Mouse (Mus musculus) hindbrain, embryonic 11.5 days (tissue): ENCODE data around the gene Asf1b. TPM values are rescaled to one million over a fixed set of nuclear protein-coding genes. Genes with fewer than 3 reads are reported as not detected.
A peak's percentile ranks its signal among the peaks of the same experiment; 100 is the strongest.

ENCODE experiments used
- ATAC-seq: fragments of 200-750 bp; cut with Nextera tagmentation; 2 replicates; pipeline ENCODE4 v1.8.0; 2017; ENCODE audit warnings: mild to moderate bottlenecking, moderate TSS enrichment, moderate library complexity; ENCODE audit not compliant: low FRiP score
- DNase-seq: peaks from one replicate; pipeline ENCODE4 v3.0.0-alpha.2; 2015; ENCODE audit warnings: low spot score
- H3K27ac ChIP-seq: fragments of 300-500 bp; sonication (generic); 2 replicates; pipeline ENCODE4 v1.5.1; 2014; ENCODE audit warnings: mild to moderate bottlenecking, low read depth, low read length
- H3K27me3 ChIP-seq: fragments of 300-500 bp; sonication (generic); 2 replicates; pipeline ENCODE4 v1.6.1; 2014; ENCODE audit warnings: mild to moderate bottlenecking, low read length, moderate library complexity, mixed read lengths; ENCODE audit not compliant: control insufficient read depth, insufficient read depth
- H3K36me3 ChIP-seq: fragments of 300-500 bp; sonication (generic); 2 replicates; pipeline ENCODE4 v1.6.1; 2014; ENCODE audit warnings: mild to moderate bottlenecking, low read length, moderate library complexity, mixed read lengths; ENCODE audit not compliant: control insufficient read depth, insufficient read depth
- H3K4me1 ChIP-seq: fragments of 300-500 bp; sonication (generic); replicated peaks from 2 replicates; pipeline ENCODE4 v1.6.1; 2014; ENCODE audit warnings: low read length, mixed read lengths; ENCODE audit not compliant: control insufficient read depth, insufficient read depth
- H3K4me2 ChIP-seq: fragments of 300-500 bp; sonication (generic); replicated peaks from 2 replicates; pipeline ENCODE4 v1.6.1; 2014; ENCODE audit warnings: mild to moderate bottlenecking, low read depth, low read length
- H3K4me3 ChIP-seq: fragments of 300-500 bp; sonication (generic); 2 replicates; pipeline ENCODE4 v1.5.1; 2014; ENCODE audit warnings: low read depth, low read length
- H3K9ac ChIP-seq: fragments of 300-500 bp; sonication (generic); 2 replicates; pipeline ENCODE4 v1.6.1; 2014; ENCODE audit warnings: low read depth, low read length
- H3K9me3 ChIP-seq: fragments of 300-500 bp; sonication (generic); 2 replicates; pipeline ENCODE4 v1.6.1; 2016; ENCODE audit warnings: low read length; ENCODE audit not compliant: control insufficient read depth
- WGBS: fragments of 180-500 bp; shearing (Covaris S2); extraction: QIAGEN DNeasy Blood & Tissue Kit; methylation state at CpG from one replicate; pipeline ENCODE4 v1.1.7; 2014; 5-methylcytosine and 5-hydroxymethylcytosine counted together
- polyA plus RNA-seq: library from polyadenylated mRNA; unstranded; fragments of >200 nt; fragmentation: Nextera tagmentation; extraction: Ambion mirVana; gene quantifications from 2 replicates; pipeline ENCODE4 v1.2.1, GENCODE M21; 2014

Gene Asf1b
- polyA plus RNA-seq, 1 experiment from 2014 or later: 79.5 TPM

DNA sequence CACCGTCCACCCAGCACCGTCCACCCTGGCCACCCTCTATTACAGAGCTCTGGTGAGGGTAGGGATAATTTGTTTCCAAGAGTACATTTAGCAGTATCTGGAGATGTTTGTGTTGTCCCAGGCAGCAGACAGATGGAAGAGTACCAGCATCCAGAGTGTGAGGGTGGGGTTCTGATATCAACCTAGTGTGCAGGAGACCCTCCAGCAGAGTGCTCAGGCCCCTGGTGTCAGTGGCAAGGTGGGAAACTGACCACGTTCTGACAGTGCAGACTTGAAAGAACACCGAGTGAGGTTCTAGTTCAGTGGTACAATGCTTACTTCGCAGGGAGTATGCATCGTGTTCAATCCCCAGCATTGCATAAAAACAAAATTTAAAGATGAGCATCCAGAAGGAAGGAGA lies 16.4 kb downstream of the Asf1b start:
- H3K27me3 ChIP-seq: no peaks in the 10 kb centered on the region
- DNase-seq (no peak), ATAC-seq (no peak)
- peak overlapping the region; percentile 90; the same call in 1 of the 2 replicates for H3K27ac ChIP-seq
- H3K4me1 ChIP-seq: peaks cover 4% of the 10 kb centered on the region; the same call in 1 of the 2 replicates
- H3K4me3 ChIP-seq: peak overlapping the region; percentile 92; the same call in 1 of the 2 replicates
- WGBS: 69% methylated on average over 6 of the region's 6 CpGs
- peak overlapping the region; percentile 72; the same call in 1 of the 2 replicates for H3K9ac ChIP-seq
- no peaks in the 10 kb centered on the region for H3K9me3 ChIP-seq
- H3K4me2 ChIP-seq: peak overlapping the region; percentile 85
- 0 out of 2 replicates have a peak, but pooled peaks cover 2% of the 10 kb centered on the region for H3K36me3 ChIP-seq

DNA sequence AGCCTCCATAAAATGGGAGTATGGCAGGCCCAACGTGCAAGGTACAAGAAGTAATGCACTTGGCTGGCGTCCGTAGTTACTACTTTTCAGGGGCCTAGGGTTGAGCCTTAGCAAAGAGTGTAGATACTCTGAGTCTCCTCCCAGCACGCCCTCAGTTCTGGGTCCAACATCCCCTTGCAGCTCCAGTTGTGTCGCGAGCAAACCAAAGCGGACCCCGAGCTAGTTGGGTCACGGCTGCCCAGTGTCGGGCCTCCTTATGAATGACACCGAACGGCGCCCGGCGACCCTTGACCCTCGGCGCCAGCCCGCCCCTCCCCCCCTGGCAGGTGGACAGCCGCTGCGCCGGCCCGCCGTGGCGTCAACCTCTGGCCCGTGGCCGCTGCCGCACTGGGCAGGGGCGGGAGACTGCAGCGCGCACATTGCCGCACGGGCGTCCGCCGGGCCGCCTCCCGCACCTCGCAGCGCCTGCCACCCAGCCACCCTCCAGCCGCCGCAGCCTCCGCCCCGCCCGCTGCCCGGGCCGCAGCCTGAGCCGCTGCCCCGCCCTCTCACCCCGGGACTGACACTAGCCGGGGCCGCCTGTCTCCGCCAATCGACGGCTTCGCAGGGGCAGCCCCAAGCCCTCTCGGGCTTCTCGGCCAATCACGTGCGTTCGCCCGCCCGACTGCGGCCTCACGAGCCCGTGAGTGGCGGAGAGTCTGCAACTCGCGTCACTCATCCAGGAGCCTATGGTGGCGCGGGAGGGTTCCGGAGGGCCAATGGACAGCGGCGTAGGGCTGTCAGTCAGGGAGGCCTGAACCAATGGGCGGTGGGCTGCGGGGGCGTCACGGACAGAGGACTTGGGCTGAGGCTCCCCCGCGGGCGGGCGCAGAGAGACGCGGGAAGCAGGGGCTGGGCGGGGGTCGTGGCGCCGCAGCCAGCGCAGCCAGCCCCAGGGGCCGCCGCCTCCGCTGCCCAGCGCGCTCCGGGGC lies 17.1 kb downstream of the Asf1b start, which contains the start of gene Prkaca:
Prkaca (plus strand) TSS at position 844 of the 971 bp plus-strand sequence.
- peak within 1 kb of the TSS; percentile 91 for H3K4me2 ChIP-seq
- H3K4me3 ChIP-seq: peak within 1 kb of the TSS; percentile 92
- no peaks in the 10 kb centered on the region for H3K9me3 ChIP-seq
- DNase-seq (peak; percentile 97), ATAC-seq (peak; percentile 100)
- 0 out of 2 replicates have a peak, but pooled peaks cover 2% of the 10 kb centered on the region for H3K36me3 ChIP-seq
- WGBS: under 1% methylated on average over 57 of the region's 94 CpGs
- no peaks in the 10 kb centered on the region for H3K27me3 ChIP-seq
- peak within 1 kb of the TSS; percentile 90 for H3K27ac ChIP-seq
- peaks cover 4% of the 10 kb centered on the region; the same call in 1 of the 2 replicates for H3K4me1 ChIP-seq
- peak within 1 kb of the TSS; percentile 92 for H3K9ac ChIP-seq

DNA sequence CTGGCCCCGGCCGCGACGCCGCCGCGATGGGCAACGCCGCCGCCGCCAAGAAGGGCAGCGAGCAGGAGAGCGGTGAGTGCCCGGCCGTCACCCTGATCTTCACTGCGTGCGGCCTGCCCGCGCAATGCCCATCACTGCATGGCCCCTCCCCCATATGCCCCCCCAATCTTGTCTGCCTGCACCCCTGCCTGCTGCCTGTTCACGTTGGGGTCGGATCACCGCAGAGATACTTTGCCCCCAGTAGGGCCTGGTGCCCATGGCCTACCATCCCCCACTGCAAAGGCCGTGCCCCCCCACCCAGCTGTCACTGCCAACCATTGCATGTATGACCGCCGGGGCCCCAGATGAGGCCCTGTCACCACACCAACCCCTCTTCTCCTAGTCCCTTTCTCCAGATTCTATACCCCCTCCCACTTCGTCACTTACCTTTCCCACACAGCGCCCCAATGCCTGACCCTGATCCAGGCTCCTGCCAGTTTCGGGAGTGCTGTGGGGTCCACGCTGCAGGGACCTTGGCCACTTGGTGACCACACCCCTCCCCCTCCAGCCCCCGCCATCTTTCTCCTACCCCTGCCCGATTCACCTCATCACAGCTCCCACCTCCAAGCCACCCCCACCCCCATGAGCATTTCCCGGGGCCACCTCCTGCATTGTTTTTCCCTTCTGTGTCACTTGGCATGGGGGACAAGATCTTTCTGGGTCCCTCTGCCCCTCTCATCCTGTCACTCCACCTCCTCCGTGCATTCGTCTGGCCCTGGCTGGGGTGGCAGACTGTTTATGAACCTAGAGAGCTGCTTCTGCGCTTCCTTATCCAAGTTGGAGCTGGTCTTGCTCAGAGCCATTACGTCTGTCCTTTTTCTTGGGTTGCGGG lies 18.1 kb downstream of the Asf1b start:
- Histone ChIP-seq H3K4me2 (peak overlapping the region; percentile 91), H3K36me3 (0 out of 2 replicates have a peak, but pooled peaks cover 2% of the 10 kb centered on the region), H3K4me3 (peak overlapping the region; percentile 92), H3K27me3 (no peaks in the 10 kb centered on the region), H3K27ac (peak overlapping the region; percentile 78), H3K9me3 (no peaks in the 10 kb centered on the region), H3K4me1 (peaks cover 4% of the 10 kb centered on the region; the same call in 1 of the 2 replicates), H3K9ac (peak overlapping the region; percentile 92)
- DNase-seq (no peak), ATAC-seq (no peak)
- WGBS: 6% methylated on average over 35 of the region's 37 CpGs

DNA sequence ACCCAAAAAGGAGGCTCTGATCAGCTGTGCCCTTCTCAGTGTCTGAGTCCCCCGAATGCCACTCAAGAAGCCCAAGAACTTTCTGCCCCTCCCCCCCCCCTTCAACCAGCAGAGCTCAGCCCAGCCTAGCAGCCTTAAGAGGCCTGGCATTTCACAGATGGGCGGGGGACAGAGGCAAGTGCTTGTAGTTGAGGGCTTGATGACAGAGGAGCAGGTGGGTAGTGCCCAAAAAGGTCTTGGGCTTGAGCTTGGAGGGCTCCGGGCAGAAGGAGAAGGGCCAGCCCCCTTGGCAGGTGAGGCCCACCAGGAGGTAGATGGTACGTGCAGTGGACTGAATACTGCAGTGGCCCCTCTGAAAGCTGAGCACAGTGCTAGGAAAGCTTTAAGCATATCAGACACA lies 19.2 kb downstream of the Asf1b start:
- Histone ChIP-seq H3K27me3 (no peaks in the 10 kb centered on the region), H3K4me1 (peaks cover 4% of the 10 kb centered on the region; the same call in 1 of the 2 replicates), H3K9me3 (no peaks in the 10 kb centered on the region), H3K27ac (no peak overlapping the region), H3K4me3 (no peak overlapping the region), H3K36me3 (no peaks in the 10 kb centered on the region), H3K9ac (no peak overlapping the region), H3K4me2 (0 out of 2 replicates have a peak overlapping the region, but pooled peaks have one; percentile 14)
- WGBS: 89% methylated on average over 4 of the region's 4 CpGs
- no peak for ATAC-seq
- DNase-seq: no peak

DNA sequence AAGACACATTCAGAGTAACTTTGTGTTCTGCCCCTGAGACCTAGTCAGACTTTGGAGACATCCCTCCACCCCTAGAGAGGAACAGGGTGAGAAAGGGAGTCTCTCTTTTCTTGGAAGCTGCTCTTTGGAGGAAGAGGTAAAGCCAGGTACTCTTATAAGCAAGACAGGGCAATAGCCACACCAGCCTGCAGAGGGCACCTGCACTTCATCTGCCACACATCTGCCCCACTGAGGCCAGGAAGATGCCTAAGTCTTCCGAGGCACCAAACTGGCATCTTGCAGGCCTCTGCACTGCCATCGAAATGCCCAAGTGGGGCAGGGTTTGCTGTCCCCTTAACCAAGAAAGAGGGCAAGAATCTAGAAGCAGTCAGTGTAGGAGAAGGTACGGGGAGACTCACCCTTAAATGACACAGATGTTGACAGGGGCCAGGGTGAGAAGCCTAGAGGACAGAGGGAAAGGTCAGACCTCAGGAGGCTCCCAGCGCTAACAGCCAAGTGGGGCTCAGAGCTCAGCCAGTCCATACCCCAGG lies 20.9 kb downstream of the Asf1b start:
- no peak overlapping the region for H3K9ac ChIP-seq
- peaks cover 4% of the 10 kb centered on the region; the same call in 1 of the 2 replicates for H3K4me1 ChIP-seq
- no peaks in the 10 kb centered on the region for H3K9me3 ChIP-seq
- no peak overlapping the region for H3K4me2 ChIP-seq
- DNase-seq: no peak
- no peaks in the 10 kb centered on the region for H3K27me3 ChIP-seq
- H3K4me3 ChIP-seq: no peak overlapping the region
- H3K36me3 ChIP-seq: 0 out of 2 replicates have a peak, but pooled peaks cover 3% of the 10 kb centered on the region
- no peak overlapping the region for H3K27ac ChIP-seq
- ATAC-seq: no peak
- WGBS: 80% methylated on average over 4 of the region's 4 CpGs

DNA sequence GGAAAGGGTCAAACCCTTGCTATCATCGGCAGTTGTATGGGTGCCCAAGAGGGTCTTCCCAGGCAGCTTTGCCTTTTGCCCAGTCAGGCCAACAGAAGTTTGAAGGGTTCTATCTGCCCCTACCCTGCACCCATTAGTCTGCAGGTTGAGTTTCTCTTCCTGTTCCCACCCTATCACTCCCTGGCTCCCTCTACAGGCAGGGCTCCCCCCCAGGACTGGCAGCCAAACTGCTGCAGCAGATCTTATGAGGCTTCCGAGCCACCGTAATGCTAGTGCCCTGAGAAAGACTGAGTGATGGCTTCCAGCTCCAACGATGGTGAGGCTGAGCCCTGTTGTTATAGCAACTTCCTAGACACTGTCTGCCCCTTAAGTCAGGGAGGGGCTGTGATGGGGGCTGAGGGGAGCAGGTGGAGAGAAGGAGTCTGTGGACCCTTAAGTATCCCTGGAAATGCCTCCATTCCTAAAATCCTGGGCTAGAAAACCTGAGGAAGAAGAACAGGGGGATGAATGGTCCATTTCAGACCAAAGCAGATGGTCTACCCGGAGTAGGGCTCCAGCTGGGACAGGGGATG lies 21.6 kb downstream of the Asf1b start:
- H3K4me2 ChIP-seq: no peak overlapping the region; the same call in 1 of the 2 replicates
- 0 out of 2 replicates have a peak, but pooled peaks cover 3% of the 10 kb centered on the region for H3K36me3 ChIP-seq
- H3K4me3 ChIP-seq: no peak overlapping the region
- DNase-seq: no peak
- peaks cover 4% of the 10 kb centered on the region; the same call in 1 of the 2 replicates for H3K4me1 ChIP-seq
- no peak overlapping the region for H3K9ac ChIP-seq
- H3K27me3 ChIP-seq: no peaks in the 10 kb centered on the region
- H3K9me3 ChIP-seq: no peaks in the 10 kb centered on the region
- no peak overlapping the region for H3K27ac ChIP-seq
- ATAC-seq: no peak
- 91% methylated on average over 5 of the region's 5 CpGs for WGBS

DNA sequence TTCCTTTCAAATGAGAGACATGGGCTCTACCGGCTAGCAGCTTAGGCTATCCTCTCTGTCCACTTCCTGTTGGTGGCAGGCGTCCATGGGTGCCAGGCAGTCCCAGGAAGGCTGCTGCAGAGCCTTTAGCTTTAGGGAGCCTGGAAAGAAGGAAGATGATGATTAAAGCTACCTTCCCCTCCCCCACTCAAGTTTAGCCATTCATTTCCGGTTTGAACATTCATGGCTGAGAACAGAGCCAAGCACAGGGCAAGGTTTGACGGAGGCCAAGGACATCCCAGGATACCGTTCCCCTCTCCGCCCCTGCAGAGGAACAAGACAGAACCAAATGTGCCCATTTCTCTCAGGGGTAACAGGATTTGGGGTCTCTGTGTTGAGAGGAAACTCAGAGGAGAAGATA lies 22.3 kb downstream of the Asf1b start:
- H3K9ac ChIP-seq: no peak overlapping the region
- DNase-seq: no peak
- 78% methylated on average over 6 of the region's 6 CpGs for WGBS

More for the DNA sequence above, 22.3 kb downstream of the Asf1b start:
- H3K27ac ChIP-seq: no peak overlapping the region
- no peak overlapping the region for H3K4me2 ChIP-seq
- no peaks in the 10 kb centered on the region for H3K9me3 ChIP-seq
- 0 out of 2 replicates have a peak, but pooled peaks cover 3% of the 10 kb centered on the region for H3K36me3 ChIP-seq
- no peak for ATAC-seq
- peaks cover 4% of the 10 kb centered on the region; the same call in 1 of the 2 replicates for H3K4me1 ChIP-seq
- H3K4me3 ChIP-seq: no peak overlapping the region
- no peaks in the 10 kb centered on the region for H3K27me3 ChIP-seq
